Mouse (Mus musculus): Measurements from ENCODE around the gene Mrto4. TPM values are rescaled to one million over a fixed set of nuclear protein-coding genes. Genes with fewer than 3 reads are reported as not detected.
"Not testable (repeated sequence)": the region's sequence is repeated elsewhere in the genome, so short reads cannot be mapped to it uniquely, and the experiment has no call there.

Gene Mrto4
- 97.9 and 105 TPM in 2 replicates for polyA plus RNA-seq (2015; fragmentation: Nextera tagmentation; extraction: Ambion mirVana)

- H3K4me1 ChIP-seq (replicated peaks): peaks cover 28% of the 10 kb centered on the region
- peaks cover 53% of the 10 kb centered on the region for H3K36me3 ChIP-seq
- ATAC-seq: peak; percentile 97
- H3K4me3 ChIP-seq (replicated peaks): peak within 1 kb of the TSS; percentile 74
- peak within 1 kb of the TSS; percentile 90 for H3K4me2 ChIP-seq (replicated peaks)
- under 1% methylated on average over 62 of the region's 64 CpGs for WGBS
- peak within 1 kb of the TSS; percentile 83 for H3K9ac ChIP-seq (replicated peaks)
- H3K27me3 ChIP-seq: no peaks in the 10 kb centered on the region
- peak within 1 kb of the TSS; percentile 96 for H3K27ac ChIP-seq
- H3K9me3 ChIP-seq: no peaks in the 10 kb centered on the region
These were observed at the start of gene Mrto4, which contains the start of the genes Emc1 and Ubr4 for GRCm38 (mm10) chr4:139351931-139352711. Mrto4 (minus strand) TSS chr4:139352576. Emc1 (plus strand) TSS chr4:139352587. Ubr4 (plus strand) TSS chr4:139352609.

DNA sequence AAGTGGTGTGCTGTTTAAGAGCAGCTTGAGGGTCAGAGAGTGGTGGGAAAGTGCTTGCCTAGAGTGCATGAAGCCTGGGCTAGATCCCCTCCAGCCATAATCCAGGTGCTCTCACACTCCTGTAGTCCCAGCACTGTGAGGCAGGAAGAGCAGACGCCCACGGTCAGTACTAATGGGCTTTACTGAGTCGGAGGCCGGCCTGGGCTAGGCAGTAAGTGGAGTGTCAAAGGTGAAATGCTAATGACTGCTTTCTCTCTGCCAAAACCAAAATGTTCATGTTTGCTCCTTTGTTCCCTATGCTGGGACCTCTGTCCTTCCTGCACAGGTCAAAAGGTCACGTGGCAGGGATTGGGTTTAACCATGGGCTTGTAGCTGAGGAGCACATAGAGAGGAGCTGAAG lies 48.1 kb upstream of the Mrto4 start:
- 89% methylated on average over 5 of the region's 5 CpGs for WGBS
- H3K4me3 ChIP-seq (replicated peaks): no peak overlapping the region
- H3K4me1 ChIP-seq (replicated peaks): no peaks in the 10 kb centered on the region
- no peak overlapping the region for H3K4me2 ChIP-seq (replicated peaks)
- no peak for ATAC-seq
- H3K27me3 ChIP-seq: no peaks in the 10 kb centered on the region
- H3K36me3 ChIP-seq: peaks cover 93% of the 10 kb centered on the region
- no peak overlapping the region for H3K9ac ChIP-seq (replicated peaks)
- H3K9me3 ChIP-seq: no peaks in the 10 kb centered on the region
- H3K27ac ChIP-seq: no peak overlapping the region

GRCm38 (mm10) chr4:139395431-139395830 lies 43.1 kb upstream of the Mrto4 start:
- H3K27ac ChIP-seq: no peak overlapping the region
- no peaks in the 10 kb centered on the region for H3K9me3 ChIP-seq
- 85% methylated on average over 2 of the region's 2 CpGs for WGBS
- H3K36me3 ChIP-seq: peaks cover 95% of the 10 kb centered on the region
- ATAC-seq: no peak
- no peak overlapping the region for H3K4me2 ChIP-seq (replicated peaks)
- H3K4me1 ChIP-seq (replicated peaks): no peaks in the 10 kb centered on the region
- H3K4me3 ChIP-seq (replicated peaks): no peak overlapping the region
- no peak overlapping the region for H3K9ac ChIP-seq (replicated peaks)
- no peaks in the 10 kb centered on the region for H3K27me3 ChIP-seq

DNA sequence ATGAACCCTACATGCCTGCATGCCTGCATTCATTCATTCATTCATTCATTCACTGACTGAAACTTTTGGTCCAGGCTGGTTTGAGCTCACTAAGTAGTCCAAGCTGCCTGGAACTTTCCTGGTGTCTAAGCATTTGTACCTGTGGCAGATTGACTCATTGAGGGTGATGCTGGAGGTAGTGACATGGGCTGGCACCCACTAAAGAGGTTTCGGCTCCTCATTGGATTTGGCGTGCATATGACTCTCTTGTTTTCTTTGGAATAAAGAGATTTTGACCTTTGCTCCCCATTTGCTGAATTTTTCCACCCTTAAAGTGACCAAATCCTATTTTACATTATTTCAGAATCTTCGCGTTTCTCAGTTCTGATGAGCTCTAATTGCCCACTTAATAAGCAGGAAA lies 37.2 kb upstream of the Mrto4 start:
- H3K4me3 ChIP-seq (replicated peaks): no peak overlapping the region
- H3K9me3 ChIP-seq: no peaks in the 10 kb centered on the region
- 94% methylated on average over 4 of the region's 4 CpGs for whole genome bisulfite sequencing
- H3K4me1 ChIP-seq (replicated peaks): no peaks in the 10 kb centered on the region; the same call in 1 of the 2 replicates
- peaks cover 53% of the 10 kb centered on the region for H3K36me3 ChIP-seq
- no peak overlapping the region for H3K4me2 ChIP-seq (replicated peaks)
- ATAC-seq: no peak
- no peak overlapping the region for H3K9ac ChIP-seq (replicated peaks)
- H3K27ac ChIP-seq: no peak overlapping the region
- H3K27me3 ChIP-seq: no peaks in the 10 kb centered on the region

- H3K36me3 ChIP-seq: peaks cover 29% of the 10 kb centered on the region
- no peak for ATAC-seq
- H3K27ac ChIP-seq: 0 out of 2 replicates have a peak overlapping the region, but pooled peaks have one; percentile 4
- H3K4me1 ChIP-seq (replicated peaks): peaks cover 15% of the 10 kb centered on the region
- no peak overlapping the region for H3K4me2 ChIP-seq (replicated peaks)
- no peaks in the 10 kb centered on the region for H3K9me3 ChIP-seq
- WGBS: 65% methylated on average over 6 of the region's 6 CpGs
- H3K4me3 ChIP-seq (replicated peaks): no peak overlapping the region
- H3K9ac ChIP-seq (replicated peaks): no peak overlapping the region
- H3K27me3 ChIP-seq: no peaks in the 10 kb centered on the region
These were observed 34.5 kb upstream of the Mrto4 start for GRCm38 (mm10) chr4:139386869-139387319.

DNA sequence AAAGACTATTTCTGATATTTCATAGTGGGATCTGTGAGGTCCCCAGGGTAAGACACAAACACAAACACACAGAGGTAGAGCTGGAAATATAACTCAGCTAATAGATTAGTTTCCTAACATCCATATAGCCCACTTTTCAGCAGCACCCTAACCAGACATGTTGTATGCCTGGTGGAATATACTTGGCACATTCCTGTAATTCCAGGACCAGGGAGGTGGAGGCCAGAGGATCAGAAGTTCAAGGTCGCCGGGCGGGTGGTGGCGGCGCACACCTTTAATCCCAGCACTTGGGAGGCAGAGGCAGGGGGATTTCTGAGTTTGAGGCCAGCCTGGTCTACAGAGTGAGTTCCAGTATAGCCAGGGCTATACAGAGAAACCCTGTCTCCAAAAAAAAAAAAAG lies 33.5 kb upstream of the Mrto4 start:
- not testable (repeated sequence) for H3K9ac ChIP-seq (replicated peaks); ATAC-seq; H3K27me3 ChIP-seq; H3K4me3 ChIP-seq (replicated peaks); H3K9me3 ChIP-seq; H3K4me2 ChIP-seq (replicated peaks); H3K27ac ChIP-seq
- Histone ChIP-seq H3K4me1 (replicated peaks) (peaks cover 25% of the 10 kb centered on the region), H3K36me3 (peaks cover 18% of the 10 kb centered on the region)
- 95% methylated on average over 5 of the region's 5 CpGs for WGBS

GRCm38 (mm10) chr4:139382231-139382630 lies 29.9 kb upstream of the Mrto4 start:
- 83% methylated on average over 7 of the region's 7 CpGs for WGBS
- peaks cover 32% of the 10 kb centered on the region for H3K4me1 ChIP-seq (replicated peaks)
- H3K27ac ChIP-seq: no peak overlapping the region
- H3K4me2 ChIP-seq (replicated peaks): peak overlapping the region; percentile 36
- peak overlapping the region; percentile 11; the same call in 1 of the 2 replicates for H3K4me3 ChIP-seq (replicated peaks)
- no peaks in the 10 kb centered on the region for H3K9me3 ChIP-seq
- no peak overlapping the region for H3K9ac ChIP-seq (replicated peaks)
- H3K27me3 ChIP-seq: no peaks in the 10 kb centered on the region
- peaks cover 7% of the 10 kb centered on the region for H3K36me3 ChIP-seq
- ATAC-seq: no peak

DNA sequence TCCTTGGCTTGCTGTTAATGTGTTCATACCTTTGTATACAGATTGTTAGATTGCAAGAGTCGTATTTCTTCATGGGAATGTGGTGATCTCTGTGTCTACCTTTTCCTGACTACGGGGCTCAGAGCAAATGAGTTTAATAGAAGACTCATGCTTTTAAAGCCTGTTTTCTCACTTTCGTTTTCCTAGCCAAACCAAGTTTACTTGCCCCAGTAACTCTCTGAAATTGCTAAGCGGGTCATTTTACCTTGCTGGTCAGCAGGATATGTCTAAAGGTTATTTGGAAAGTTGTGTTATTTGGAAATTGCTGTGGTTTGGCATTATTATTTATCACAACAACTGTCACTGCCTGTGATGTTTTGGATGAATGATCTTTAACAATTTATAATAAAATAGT lies 29.1 kb upstream of the Mrto4 start:
- ATAC-seq: no peak
- H3K36me3 ChIP-seq: peaks cover 14% of the 10 kb centered on the region
- WGBS: 64% methylated on average over 4 of the region's 4 CpGs
- no peak overlapping the region for H3K27ac ChIP-seq
- no peaks in the 10 kb centered on the region for H3K27me3 ChIP-seq
- H3K9ac ChIP-seq (replicated peaks): peak overlapping the region; percentile 89
- H3K4me2 ChIP-seq (replicated peaks): peak overlapping the region; percentile 96
- H3K9me3 ChIP-seq: no peaks in the 10 kb centered on the region
- peaks cover 32% of the 10 kb centered on the region for H3K4me1 ChIP-seq (replicated peaks)
- peak overlapping the region; percentile 82 for H3K4me3 ChIP-seq (replicated peaks)

DNA sequence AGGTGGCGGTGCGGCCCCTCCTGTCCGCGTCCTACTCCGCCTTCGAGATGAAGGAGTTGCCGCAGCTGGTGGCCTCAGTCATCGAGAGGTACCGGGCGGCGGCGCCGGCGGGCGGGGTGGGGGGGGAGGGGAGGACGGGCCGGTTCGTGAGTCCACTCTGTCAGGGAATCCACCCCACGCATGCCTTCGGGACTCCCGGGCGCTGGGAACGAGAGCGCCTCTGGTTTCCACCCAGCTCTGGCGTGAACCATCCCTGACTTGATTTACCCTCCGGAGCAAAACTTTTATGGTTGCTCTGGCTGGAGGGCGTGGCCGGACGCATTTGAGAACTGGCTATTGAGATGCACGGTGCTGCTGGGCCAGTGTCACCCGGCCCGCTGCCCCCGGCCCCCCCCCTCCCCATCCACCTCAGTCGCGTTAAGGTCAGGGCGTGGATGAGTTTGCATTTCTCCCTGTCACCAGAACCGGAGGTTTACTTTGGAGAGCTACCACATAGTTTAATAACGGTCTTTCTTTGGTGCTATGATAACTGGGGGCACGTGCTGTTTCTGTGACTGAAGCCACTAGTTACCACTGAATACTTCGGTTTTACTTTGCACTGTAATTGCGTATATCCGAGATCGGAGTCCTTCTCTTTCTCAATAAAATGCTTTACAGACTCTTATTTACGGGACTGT lies 28.5 kb upstream of the Mrto4 start:
- 5% methylated on average over 43 of the region's 44 CpGs for WGBS
- Histone ChIP-seq H3K36me3 (peaks cover 18% of the 10 kb centered on the region), H3K4me3 (replicated peaks) (peak overlapping the region; percentile 82), H3K27ac (peak overlapping the region; percentile 68), H3K4me2 (replicated peaks) (peak overlapping the region; percentile 96), H3K9ac (replicated peaks) (peak overlapping the region; percentile 89), H3K4me1 (replicated peaks) (peaks cover 32% of the 10 kb centered on the region), H3K27me3 (no peaks in the 10 kb centered on the region), H3K9me3 (no peaks in the 10 kb centered on the region)
- no peak; the same call in 1 of the 2 replicates for ATAC-seq

- 0% methylated on average over 54 of the region's 54 CpGs for WGBS
- peak; percentile 97 for ATAC-seq
- Histone ChIP-seq H3K36me3 (peaks cover 25% of the 10 kb centered on the region), H3K4me1 (replicated peaks) (peaks cover 32% of the 10 kb centered on the region), H3K4me2 (replicated peaks) (peak overlapping the region; percentile 96), H3K9ac (replicated peaks) (peak overlapping the region; percentile 89), H3K4me3 (replicated peaks) (peak overlapping the region; percentile 82), H3K27me3 (no peaks in the 10 kb centered on the region), H3K27ac (peak overlapping the region; percentile 73), H3K9me3 (no peaks in the 10 kb centered on the region)
These were observed 27.9 kb upstream of the Mrto4 start for GRCm38 (mm10) chr4:139380207-139380748.

- Histone ChIP-seq H3K4me3 (replicated peaks) (peak overlapping the region; percentile 82), H3K9ac (replicated peaks) (peak overlapping the region; percentile 64), H3K4me2 (replicated peaks) (peak overlapping the region; percentile 73), H3K27ac (0 out of 2 replicates have a peak overlapping the region, but pooled peaks have one; percentile 73), H3K27me3 (no peaks in the 10 kb centered on the region), H3K9me3 (no peaks in the 10 kb centered on the region), H3K36me3 (peaks cover 30% of the 10 kb centered on the region), H3K4me1 (replicated peaks) (peaks cover 32% of the 10 kb centered on the region)
- no peak for ATAC-seq
- WGBS: 15% methylated on average over 8 of the region's 8 CpGs
These were observed 27.3 kb upstream of the Mrto4 start for GRCm38 (mm10) chr4:139379719-139380118.

DNA sequence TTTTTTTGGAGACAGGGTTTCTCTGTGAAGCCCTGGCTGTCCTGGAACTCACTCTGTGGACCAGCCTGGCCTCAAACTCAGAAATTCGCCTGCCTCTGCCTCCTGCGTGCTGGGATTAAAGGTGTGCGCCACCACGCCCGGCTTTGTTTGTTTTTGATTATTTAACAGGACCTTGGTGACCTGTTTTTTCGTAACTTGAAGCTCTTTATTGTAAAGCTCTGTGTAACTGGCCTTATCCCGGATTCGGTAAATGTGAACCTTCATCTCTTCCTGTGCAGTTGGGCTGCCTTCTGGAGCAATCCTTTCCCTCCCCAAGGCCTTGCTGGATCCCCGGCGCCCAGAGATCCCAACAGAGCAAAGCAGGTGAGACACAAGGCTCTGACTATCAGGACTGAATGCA lies 21.2 kb upstream of the Mrto4 start:
- Histone ChIP-seq H3K4me3 (replicated peaks) (no peak overlapping the region), H3K36me3 (peaks cover 89% of the 10 kb centered on the region), H3K4me1 (replicated peaks) (no peaks in the 10 kb centered on the region), H3K9me3 (no peaks in the 10 kb centered on the region), H3K9ac (replicated peaks) (no peak overlapping the region), H3K4me2 (replicated peaks) (no peak overlapping the region), H3K27ac (no peak overlapping the region), H3K27me3 (no peaks in the 10 kb centered on the region)
- no peak for ATAC-seq
- 93% methylated on average over 10 of the region's 10 CpGs for WGBS
